Mouse (Mus musculus): ENCODE measurements at regions not wholly inside any gene's neighbourhood (a gene's known extent, or its start where the extent isn't known, plus 50 kb on each side); places are given as distances from the start of the nearest gene placed in this dataset.

GRCm38 (mm10) chr17:69683091-69683490 is 244.0 kb downstream of the Akain1 start:
- no peak overlapping the region for H3K4me3 ChIP-seq (replicated peaks)
- no peak overlapping the region for H3K27ac ChIP-seq (replicated peaks)
- H3K36me3 ChIP-seq = no peaks in the 10 kb centered on the region
- no peak overlapping the region for H3K4me2 ChIP-seq
- no peaks in the 10 kb centered on the region for H3K27me3 ChIP-seq (replicated peaks)
- ATAC-seq (ENCODE audit: low FRiP score) = no peak
- no peaks in the 10 kb centered on the region for H3K9me3 ChIP-seq (replicated peaks)
- H3K4me1 ChIP-seq = no peaks in the 10 kb centered on the region
- no peak overlapping the region for H3K9ac ChIP-seq (replicated peaks)
- WGBS = 90% methylated on average over 5 of the region's 5 CpGs

GRCm38 (mm10) chr17:69685625-69686257 is 246.6 kb downstream of the Akain1 start:
- WGBS = 52% methylated on average over 5 of the region's 5 CpGs
- H3K36me3 ChIP-seq = no peaks in the 10 kb centered on the region
- H3K9me3 ChIP-seq (replicated peaks) = no peaks in the 10 kb centered on the region
- H3K27ac ChIP-seq (replicated peaks) = no peak overlapping the region
- no peak overlapping the region for H3K4me2 ChIP-seq
- no peaks in the 10 kb centered on the region for H3K27me3 ChIP-seq (replicated peaks)
- ATAC-seq (ENCODE audit: low FRiP score) = no peak
- no peaks in the 10 kb centered on the region for H3K4me1 ChIP-seq
- H3K4me3 ChIP-seq (replicated peaks) = no peak overlapping the region
- H3K9ac ChIP-seq (replicated peaks) = no peak overlapping the region

GRCm38 (mm10) chr17:69686383-69686782 is 247.3 kb downstream of the Akain1 start:
- Histone ChIP-seq H3K27ac (replicated peaks) (no peak overlapping the region), H3K9ac (replicated peaks) (no peak overlapping the region), H3K9me3 (replicated peaks) (no peaks in the 10 kb centered on the region), H3K27me3 (replicated peaks) (no peaks in the 10 kb centered on the region), H3K4me1 (no peaks in the 10 kb centered on the region), H3K36me3 (no peaks in the 10 kb centered on the region), H3K4me3 (replicated peaks) (no peak overlapping the region), H3K4me2 (no peak overlapping the region)
- no peak for ATAC-seq (ENCODE audit: low FRiP score)
- WGBS = 59% methylated on average over 2 of the region's 2 CpGs

- Histone ChIP-seq H3K27ac (replicated peaks) (no peak overlapping the region), H3K27me3 (replicated peaks) (no peaks in the 10 kb centered on the region), H3K4me2 (no peak overlapping the region), H3K9ac (replicated peaks) (no peak overlapping the region), H3K4me1 (no peaks in the 10 kb centered on the region), H3K9me3 (replicated peaks) (no peaks in the 10 kb centered on the region), H3K36me3 (no peaks in the 10 kb centered on the region), H3K4me3 (replicated peaks) (no peak overlapping the region)
- WGBS = 79% methylated on average over 3 of the region's 3 CpGs
- ATAC-seq (ENCODE audit: low FRiP score) = no peak
Measured at GRCm38 (mm10) chr17:69695341-69695740, 256.2 kb downstream of the Akain1 start.

- WGBS = 70% methylated on average over 4 of the region's 4 CpGs
- H3K4me1 ChIP-seq = no peaks in the 10 kb centered on the region
- no peak for ATAC-seq (ENCODE audit: low FRiP score)
- no peak overlapping the region for H3K9ac ChIP-seq (replicated peaks)
- H3K4me3 ChIP-seq (replicated peaks) = no peak overlapping the region
- no peaks in the 10 kb centered on the region for H3K27me3 ChIP-seq (replicated peaks)
- no peaks in the 10 kb centered on the region for H3K36me3 ChIP-seq
- no peaks in the 10 kb centered on the region for H3K9me3 ChIP-seq (replicated peaks)
- no peak overlapping the region for H3K27ac ChIP-seq (replicated peaks)
- H3K4me2 ChIP-seq = no peak overlapping the region
Measured at GRCm38 (mm10) chr17:69727325-69727724, 241.5 kb upstream of the Dlgap1 start.

GRCm38 (mm10) chr17:69732981-69733380 is 235.9 kb upstream of the Dlgap1 start:
- WGBS = 81% methylated on average over 11 of the region's 11 CpGs
- 0 out of 2 replicates have a peak, but pooled peaks cover 4% of the 10 kb centered on the region for H3K4me1 ChIP-seq
- H3K9me3 ChIP-seq (replicated peaks) = no peaks in the 10 kb centered on the region

GRCm38 (mm10) chr17:69736379-69737096 is 232.3 kb upstream of the Dlgap1 start:
- Histone ChIP-seq H3K4me3 (replicated peaks) (no peak overlapping the region), H3K4me1 (0 out of 2 replicates have a peak, but pooled peaks cover 4% of the 10 kb centered on the region), H3K9ac (replicated peaks) (no peak overlapping the region), H3K27me3 (replicated peaks) (no peaks in the 10 kb centered on the region), H3K36me3 (no peaks in the 10 kb centered on the region), H3K9me3 (replicated peaks) (no peaks in the 10 kb centered on the region), H3K27ac (replicated peaks) (peak overlapping the region; percentile 30; the same call in 1 of the 2 replicates), H3K4me2 (no peak overlapping the region)
- WGBS = 37% methylated on average over 4 of the region's 4 CpGs
- ATAC-seq (ENCODE audit: low FRiP score) = peak; percentile 61

More at GRCm38 (mm10) chr17:69732981-69733380, 235.9 kb upstream of the Dlgap1 start:
- no peak overlapping the region for H3K9ac ChIP-seq (replicated peaks)
- no peaks in the 10 kb centered on the region for H3K27me3 ChIP-seq (replicated peaks)
- no peak overlapping the region for H3K27ac ChIP-seq (replicated peaks)
- H3K4me2 ChIP-seq = no peak overlapping the region
- no peaks in the 10 kb centered on the region for H3K36me3 ChIP-seq
- no peak for ATAC-seq (ENCODE audit: low FRiP score)
- no peak overlapping the region for H3K4me3 ChIP-seq (replicated peaks)

GRCm38 (mm10) chr17:69769002-69769421 is 199.9 kb upstream of the Dlgap1 start:
- H3K4me1 ChIP-seq = no peaks in the 10 kb centered on the region
- H3K9ac ChIP-seq (replicated peaks) = no peak overlapping the region
- no peaks in the 10 kb centered on the region for H3K9me3 ChIP-seq (replicated peaks)
- no peaks in the 10 kb centered on the region for H3K27me3 ChIP-seq (replicated peaks)
- no peak overlapping the region for H3K4me3 ChIP-seq (replicated peaks)
- no peak for ATAC-seq (ENCODE audit: low FRiP score)
- WGBS = 67% methylated on average over 8 of the region's 8 CpGs
- H3K27ac ChIP-seq (replicated peaks) = no peak overlapping the region
- no peaks in the 10 kb centered on the region for H3K36me3 ChIP-seq
- no peak overlapping the region for H3K4me2 ChIP-seq

- no peak overlapping the region for H3K9ac ChIP-seq (replicated peaks)
- no peak overlapping the region for H3K4me3 ChIP-seq (replicated peaks)
- whole genome bisulfite sequencing = 77% methylated on average over 4 of the region's 4 CpGs
- no peak for ATAC-seq (ENCODE audit: low FRiP score)
- H3K36me3 ChIP-seq = no peaks in the 10 kb centered on the region
- no peak overlapping the region for H3K27ac ChIP-seq (replicated peaks)
- no peaks in the 10 kb centered on the region for H3K27me3 ChIP-seq (replicated peaks)
- H3K4me2 ChIP-seq = no peak overlapping the region
- no peaks in the 10 kb centered on the region for H3K4me1 ChIP-seq
- no peaks in the 10 kb centered on the region for H3K9me3 ChIP-seq (replicated peaks)
Measured at GRCm38 (mm10) chr17:69770046-69770445, 198.8 kb upstream of the Dlgap1 start.

- H3K27ac ChIP-seq (replicated peaks) = no peak overlapping the region
- H3K4me1 ChIP-seq = no peaks in the 10 kb centered on the region
- H3K4me2 ChIP-seq = no peak overlapping the region
- no peak overlapping the region for H3K4me3 ChIP-seq (replicated peaks)
- 97% methylated on average over 1 of the region's 1 CpGs for WGBS
- ATAC-seq (ENCODE audit: low FRiP score) = no peak
- H3K9ac ChIP-seq (replicated peaks) = no peak overlapping the region
- H3K36me3 ChIP-seq = no peaks in the 10 kb centered on the region
- no peaks in the 10 kb centered on the region for H3K27me3 ChIP-seq (replicated peaks)
- no peaks in the 10 kb centered on the region for H3K9me3 ChIP-seq (replicated peaks)
Measured at GRCm38 (mm10) chr17:69781201-69781600, 187.7 kb upstream of the Dlgap1 start.

GRCm38 (mm10) chr17:69786985-69787384 is 181.9 kb upstream of the Dlgap1 start:
- Histone ChIP-seq H3K9ac (replicated peaks) (no peak overlapping the region), H3K4me3 (replicated peaks) (no peak overlapping the region), H3K4me2 (no peak overlapping the region), H3K27ac (replicated peaks) (no peak overlapping the region), H3K4me1 (no peaks in the 10 kb centered on the region), H3K9me3 (replicated peaks) (no peaks in the 10 kb centered on the region), H3K36me3 (no peaks in the 10 kb centered on the region), H3K27me3 (replicated peaks) (no peaks in the 10 kb centered on the region)
- 79% methylated on average over 3 of the region's 3 CpGs for WGBS
- no peak for ATAC-seq (ENCODE audit: low FRiP score)

- Histone ChIP-seq H3K4me2 (no peak overlapping the region), H3K27ac (replicated peaks) (no peak overlapping the region), H3K4me1 (no peaks in the 10 kb centered on the region), H3K9me3 (replicated peaks) (no peaks in the 10 kb centered on the region), H3K9ac (replicated peaks) (no peak overlapping the region), H3K4me3 (replicated peaks) (no peak overlapping the region), H3K36me3 (no peaks in the 10 kb centered on the region), H3K27me3 (replicated peaks) (no peaks in the 10 kb centered on the region)
- ATAC-seq (ENCODE audit: low FRiP score) = no peak
- WGBS = 80% methylated on average over 5 of the region's 5 CpGs
Measured at GRCm38 (mm10) chr17:69821473-69821872, 147.4 kb upstream of the Dlgap1 start.
